Mouse (Mus musculus): ENCODE results near the gene Eif4g3. TPM values are rescaled to one million over a fixed set of nuclear protein-coding genes. Genes with fewer than 3 reads are reported as not detected.
"Not testable (repeated sequence)": the region's sequence is repeated elsewhere in the genome, so short reads cannot be mapped to it uniquely, and the experiment has no call there.

The Eif4g3 gene
- total and polyA plus RNA-seq, 3 experiments: 25.5 to 97.9 (median 72.3) TPM

DNA sequence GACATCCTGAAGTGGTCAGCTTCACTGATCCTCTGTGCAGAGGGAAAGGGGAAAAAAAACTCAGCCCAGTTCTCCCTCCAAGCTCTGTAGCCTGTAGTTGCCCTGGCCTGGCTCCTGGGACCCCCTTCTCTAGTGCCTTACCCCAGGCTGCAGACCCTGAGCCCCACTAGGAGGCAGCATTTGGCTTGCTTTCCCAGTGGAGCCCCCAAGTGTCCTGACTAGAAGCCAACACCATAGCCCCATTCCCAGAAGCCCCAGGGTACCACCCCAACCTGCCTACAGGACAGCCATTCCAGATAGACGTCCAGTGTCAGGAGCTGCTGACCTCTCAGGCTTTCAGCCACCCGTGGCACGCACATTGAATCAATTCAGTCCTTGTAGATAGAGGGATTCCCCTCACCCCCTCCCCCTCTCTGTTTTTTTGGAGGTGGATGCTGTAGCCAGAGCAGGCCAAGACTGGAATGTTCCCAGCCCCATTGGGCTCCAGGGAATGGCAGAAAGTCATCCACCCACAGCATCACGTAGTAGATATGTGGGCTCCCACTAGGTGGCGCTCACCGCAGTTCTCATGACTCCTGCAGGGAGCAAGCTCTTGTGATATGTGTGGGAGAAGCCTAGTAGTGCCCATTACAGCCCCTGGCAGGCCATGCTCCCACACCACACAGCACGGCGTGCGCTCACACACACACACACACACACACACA is 28.8 kb upstream of the Eif4g3 start:
- Histone ChIP-seq H3K4me3 (ENCODE audit: low read depth, low read length) (no peak overlapping the region), H3K9me3 (replicated peaks) (no peaks in the 10 kb centered on the region), H3K4me1 (ENCODE audit: insufficient read depth, low read depth, low read length) (no peaks in the 10 kb centered on the region), H3K36me3 (replicated peaks) (no peaks in the 10 kb centered on the region), H3K27me3 (ENCODE audit: insufficient read depth, low read length) (peaks cover 29% of the 10 kb centered on the region)
- DNase-seq (ENCODE audit: low spot score) (peak; percentile 65), ATAC-seq (ENCODE audit: extremely low read depth, insufficient number of reproducible peaks, low FRiP score, poor library complexity, severe bottlenecking) (no peak; the same call in 1 of the 2 replicates)
- TF ChIP-seq CTCF (IDR thresholded peaks at IDR 0.05; ENCODE audit: low read depth, low read length) (peak; percentile 75), GATA1 (IDR thresholded peaks at IDR 0.05; ENCODE audit: borderline replicate concordance, low read length) (no peak)

DNA sequence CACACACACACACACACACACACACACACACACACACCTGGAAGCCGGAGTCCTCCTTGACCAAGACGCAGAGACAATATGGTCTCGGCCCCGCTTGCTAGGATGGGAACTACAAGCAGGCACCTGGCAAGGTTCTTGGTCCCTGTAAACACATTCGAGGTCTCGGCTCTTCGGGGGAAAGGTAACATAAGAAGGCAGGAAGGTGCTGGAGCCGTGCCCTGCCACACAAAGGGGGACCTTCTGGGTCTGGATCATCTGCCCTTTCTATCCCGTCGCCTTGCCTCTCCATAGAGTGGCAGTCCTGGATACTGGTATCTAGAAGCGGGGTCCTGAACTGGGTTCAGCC is 28.3 kb upstream of the Eif4g3 start:
- no peak overlapping the region for H3K4me3 ChIP-seq (ENCODE audit: low read depth, low read length)
- ATAC-seq (ENCODE audit: extremely low read depth, insufficient number of reproducible peaks, low FRiP score, poor library complexity, severe bottlenecking) (no peak), DNase-seq (ENCODE audit: low spot score) (no peak)
- TF ChIP-seq POLR2AphosphoS5 (IDR thresholded peaks at IDR 0.05; ENCODE audit: insufficient replicate concordance, low read depth, low read length) (no peak), CTCF (IDR thresholded peaks at IDR 0.05; ENCODE audit: low read depth, low read length) (no peak), GATA1 (IDR thresholded peaks at IDR 0.05; ENCODE audit: borderline replicate concordance, low read length) (no peak), GATA2 (IDR thresholded peaks at IDR 0.05; ENCODE audit: borderline replicate concordance, low read depth, low read length) (no peak), TAL1 (conservative IDR thresholded peaks at IDR 0.05; ENCODE audit: low read depth, low read length) (no peak)
- H3K36me3 ChIP-seq (replicated peaks): no peaks in the 10 kb centered on the region
- no peaks in the 10 kb centered on the region for H3K4me1 ChIP-seq (ENCODE audit: insufficient read depth, low read depth, low read length)
- peaks cover 29% of the 10 kb centered on the region for H3K27me3 ChIP-seq (ENCODE audit: insufficient read depth, low read length)
- no peaks in the 10 kb centered on the region for H3K9me3 ChIP-seq (replicated peaks)

DNA sequence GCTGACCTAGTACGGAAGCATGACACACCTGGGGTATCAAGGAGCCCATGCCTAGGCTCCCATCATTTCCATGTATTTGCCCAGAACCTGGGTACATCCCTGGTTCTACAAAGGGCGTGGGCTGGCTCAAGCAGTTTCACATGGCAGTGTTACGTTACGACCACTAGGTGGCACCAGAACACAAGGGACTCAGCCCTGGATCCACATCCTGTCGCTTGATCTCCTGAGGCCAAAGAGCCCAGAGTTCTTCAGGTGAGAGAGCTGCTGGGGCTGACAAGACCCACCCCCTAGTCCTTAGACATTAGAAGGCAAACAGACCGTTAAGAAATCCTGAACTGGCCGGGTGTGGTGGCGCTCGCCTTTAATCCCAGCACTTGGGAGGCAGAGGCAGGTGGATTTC is 24.6 kb upstream of the Eif4g3 start:
- no peaks in the 10 kb centered on the region for H3K4me1 ChIP-seq (ENCODE audit: insufficient read depth, low read depth, low read length)
- DNase-seq (ENCODE audit: low spot score): peak; percentile 64
- no peaks in the 10 kb centered on the region for H3K9me3 ChIP-seq (replicated peaks)
- no peak for ATAC-seq (ENCODE audit: extremely low read depth, insufficient number of reproducible peaks, low FRiP score, poor library complexity, severe bottlenecking)
- no peaks in the 10 kb centered on the region for H3K36me3 ChIP-seq (replicated peaks)
- peaks cover 11% of the 10 kb centered on the region for H3K27me3 ChIP-seq (ENCODE audit: insufficient read depth, low read length)
- peak; percentile 95 for TF ChIP-seq CTCF (IDR thresholded peaks at IDR 0.05; ENCODE audit: low read depth, low read length)
- no peak for TF ChIP-seq POLR2AphosphoS5 (IDR thresholded peaks at IDR 0.05; ENCODE audit: insufficient replicate concordance, low read depth, low read length)
- H3K4me3 ChIP-seq (ENCODE audit: low read depth, low read length): no peak overlapping the region

GRCm38 (mm10) chr4:137970623-137971199 is 22.1 kb upstream of the Eif4g3 start:
- not testable (repeated sequence) for H3K4me3 ChIP-seq (ENCODE audit: low read depth, low read length); H3K4me1 ChIP-seq (ENCODE audit: insufficient read depth, low read depth, low read length); DNase-seq (ENCODE audit: low spot score); H3K36me3 ChIP-seq (replicated peaks); H3K27me3 ChIP-seq (ENCODE audit: insufficient read depth, low read length); ATAC-seq (ENCODE audit: extremely low read depth, insufficient number of reproducible peaks, low FRiP score, poor library complexity, severe bottlenecking); H3K9me3 ChIP-seq (replicated peaks)

GRCm38 (mm10) chr4:137974856-137975432 is 17.9 kb upstream of the Eif4g3 start:
- H3K4me1 ChIP-seq (ENCODE audit: insufficient read depth, low read depth, low read length); ATAC-seq (ENCODE audit: extremely low read depth, insufficient number of reproducible peaks, low FRiP score, poor library complexity, severe bottlenecking); H3K27me3 ChIP-seq (ENCODE audit: insufficient read depth, low read length); H3K36me3 ChIP-seq (replicated peaks); H3K4me3 ChIP-seq (ENCODE audit: low read depth, low read length); H3K9me3 ChIP-seq (replicated peaks); DNase-seq (ENCODE audit: low spot score): not testable (repeated sequence)

- not testable (repeated sequence) for H3K4me3 ChIP-seq (ENCODE audit: low read depth, low read length); H3K9me3 ChIP-seq (replicated peaks); H3K36me3 ChIP-seq (replicated peaks); H3K27me3 ChIP-seq (ENCODE audit: insufficient read depth, low read length); ATAC-seq (ENCODE audit: extremely low read depth, insufficient number of reproducible peaks, low FRiP score, poor library complexity, severe bottlenecking); H3K4me1 ChIP-seq (ENCODE audit: insufficient read depth, low read depth, low read length); DNase-seq (ENCODE audit: low spot score)
Observed at GRCm38 (mm10) chr4:137979066-137979644, 13.7 kb upstream of the Eif4g3 start.

GRCm38 (mm10) chr4:137982869-137983268 is 10.0 kb upstream of the Eif4g3 start:
- H3K4me1 ChIP-seq (ENCODE audit: insufficient read depth, low read depth, low read length): no peaks in the 10 kb centered on the region
- ATAC-seq (ENCODE audit: extremely low read depth, insufficient number of reproducible peaks, low FRiP score, poor library complexity, severe bottlenecking): no peak
- TF ChIP-seq GATA1 (IDR thresholded peaks at IDR 0.05; ENCODE audit: borderline replicate concordance, low read length) (no peak), POLR2AphosphoS5 (IDR thresholded peaks at IDR 0.05; ENCODE audit: insufficient replicate concordance, low read depth, low read length) (no peak), GATA2 (IDR thresholded peaks at IDR 0.05; ENCODE audit: borderline replicate concordance, low read depth, low read length) (no peak), TAL1 (conservative IDR thresholded peaks at IDR 0.05; ENCODE audit: low read depth, low read length) (no peak), CTCF (IDR thresholded peaks at IDR 0.05; ENCODE audit: low read depth, low read length) (no peak)

More at GRCm38 (mm10) chr4:137982869-137983268, 10.0 kb upstream of the Eif4g3 start:
- no peak for DNase-seq (ENCODE audit: low spot score)
- Histone ChIP-seq H3K27me3 (ENCODE audit: insufficient read depth, low read length) (peaks cover 10% of the 10 kb centered on the region), H3K9me3 (replicated peaks) (no peaks in the 10 kb centered on the region), H3K36me3 (replicated peaks) (no peaks in the 10 kb centered on the region), H3K4me3 (ENCODE audit: low read depth, low read length) (no peak overlapping the region)
